In genomic region chr13:44708336-44709017, GRCm38 (mm10) we compare ENCODE assay signal across 24 mouse cellular contexts.
"Had no signal": no experiment of that assay in that cellular context is flagged by ENCODE, and none has a peak within 500 bp of the region (broad histone marks: within the 10 kb centered on the region; RNA-seq: fewer than 3 reads in every experiment).

No protein-coding gene starts in this region.

- H3K4me3 ChIP-seq: gastrocnemius, adult 2 months; heart, embryonic 10.5 days; heart, embryonic 13.5 days; heart, embryonic 15.5 days; hindbrain, embryonic 13.5 days; hindbrain, embryonic 15.5 days; layer of hippocampus, adult 2 months; left cerebral cortex, adult 2 months; limb, embryonic 10.5 days; limb, embryonic 12.5 days; liver, embryonic 13.5 days; liver, embryonic 15.5 days had no signal

- H3K27ac ChIP-seq: gastrocnemius, adult 2 months; heart, embryonic 13.5 days; heart, embryonic 15.5 days; hindbrain, embryonic 13.5 days; hindbrain, embryonic 15.5 days; hindbrain, postnatal 0 days; layer of hippocampus, adult 2 months; left cerebral cortex, adult 2 months; limb, embryonic 10.5 days; limb, embryonic 12.5 days had no signal

- H3K27me3 ChIP-seq: heart, embryonic 13.5 days; heart, embryonic 15.5 days; hindbrain, embryonic 13.5 days; hindbrain, embryonic 15.5 days; limb, embryonic 12.5 days; liver, embryonic 13.5 days; liver, embryonic 15.5 days had no signal

- H3K4me1 ChIP-seq: heart, embryonic 15.5 days had no signal

- H3K9me3 ChIP-seq: heart, embryonic 10.5 days; heart, embryonic 13.5 days; heart, embryonic 15.5 days; hindbrain, embryonic 13.5 days; hindbrain, embryonic 15.5 days; limb, embryonic 10.5 days; limb, embryonic 12.5 days; liver, embryonic 13.5 days; liver, embryonic 15.5 days had no signal

- DNase-seq: gastrocnemius, adult 2 months; gastrocnemius, postnatal 10 days; gastrocnemius, postnatal 25 days; heart, adult 18-20 months; heart, postnatal 14 days; heart, postnatal 36 days; kidney, adult 18-20 months; kidney, adult 8-10 months; kidney, postnatal 10 days; kidney, postnatal 25 days; kidney, postnatal 4 days; liver; liver, embryonic 13.5 days had no signal

- H3K9ac ChIP-seq: heart, embryonic 13.5 days; heart, embryonic 15.5 days; hindbrain, embryonic 13.5 days; hindbrain, embryonic 15.5 days; limb, embryonic 12.5 days; liver, embryonic 13.5 days; liver, embryonic 15.5 days had no signal

- H3K36me3 ChIP-seq: heart, embryonic 10.5 days; heart, embryonic 13.5 days; heart, embryonic 15.5 days; hindbrain, embryonic 13.5 days; hindbrain, embryonic 15.5 days; limb, embryonic 10.5 days; limb, embryonic 12.5 days; liver, embryonic 13.5 days; liver, embryonic 15.5 days had no signal
